ENCODE assay signal across 32 mouse cellular contexts in the genomic region with DNA sequence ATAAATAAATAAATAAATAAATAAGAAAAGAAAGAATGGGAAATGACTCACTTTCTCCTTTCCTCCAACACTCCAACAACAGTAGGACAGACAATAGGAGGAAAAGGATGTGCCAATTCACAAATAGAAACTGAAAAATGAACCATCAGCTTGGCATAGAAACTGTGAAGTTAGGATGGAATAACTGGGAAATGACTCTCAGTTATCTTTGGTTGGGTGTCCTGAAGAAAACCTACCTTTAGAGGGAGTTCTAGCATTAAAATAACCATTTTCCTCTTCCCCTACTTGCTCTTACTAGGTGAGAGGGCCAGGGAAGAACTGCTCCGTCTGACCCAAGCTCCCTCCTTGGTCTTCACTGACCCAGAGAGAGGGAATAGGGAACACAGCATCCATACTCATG. TPM values are rescaled to one million over a fixed set of nuclear protein-coding genes. Genes with fewer than 3 reads are reported as not detected.
DNase-seq lines count a peak whose midpoint lies in the region; ATAC-seq and TF ChIP-seq lines count a peak whose summit lies in the region.
"Had no signal": no experiment of that assay in that cellular context is flagged by ENCODE, and none has a peak within 500 bp of the region (broad histone marks: within the 10 kb centered on the region; RNA-seq: fewer than 3 reads in every experiment).

No protein-coding gene starts in this region.

- 42% methylated on average over 1 of the region's 1 CpGs for WGBS in heart, adult 2 months
- WGBS in kidney, postnatal 0 days, result 75% methylated on average over 1 of the region's 1 CpGs

- TF ChIP-seq CTCF in heart, adult 2 months (IDR thresholded peaks at IDR 0.05), result peak; percentile 63
- no peak for TF ChIP-seq CTCF in kidney, postnatal 0 days (IDR thresholded peaks at IDR 0.05; ENCODE audit: low read depth)

- TF ChIP-seq EP300 in heart, adult 2 months (IDR thresholded peaks at IDR 0.05; ENCODE audit: insufficient read depth, low read depth, low read length), result no peak

- no peaks in the 10 kb centered on the region for H3K9me3 ChIP-seq in kidney, postnatal 0 days (replicated peaks; ENCODE audit: low read length)
- H3K9me3 ChIP-seq: embryonic facial prominence, embryonic 10.5 days; embryonic facial prominence, embryonic 13.5 days; forebrain, embryonic 12.5 days; forebrain, embryonic 15.5 days; heart, embryonic 13.5 days; hindbrain, embryonic 12.5 days; hindbrain, embryonic 15.5 days had no signal

- no peak for TF ChIP-seq POLR2A in heart, adult 2 months (IDR thresholded peaks at IDR 0.05; ENCODE audit: insufficient read depth, low read depth, low read length)

- no peak overlapping the region for H3K4me2 ChIP-seq in kidney, postnatal 0 days (ENCODE audit: low read length)
- H3K4me2 ChIP-seq: embryonic facial prominence, embryonic 13.5 days; forebrain, embryonic 12.5 days; forebrain, embryonic 15.5 days; heart, embryonic 13.5 days; hindbrain, embryonic 12.5 days; hindbrain, embryonic 15.5 days had no signal

- intact Hi-C loops in heart, adult 2 months (cut with DNase I), result loop anchor here (2.0 to 5.0 kb wide), 4 partner anchors 81 to 315 kb away; partner anchors contain the start of gene Btnl9

- no peaks in the 10 kb centered on the region for H3K27me3 ChIP-seq in heart, adult 2 months (ENCODE audit: control insufficient read depth, insufficient read depth, low read length)
- H3K27me3 ChIP-seq in kidney, postnatal 0 days (ENCODE audit: insufficient read depth, low read length), result no peaks in the 10 kb centered on the region
- H3K27me3 ChIP-seq: embryonic facial prominence, embryonic 13.5 days; forebrain, embryonic 12.5 days; forebrain, embryonic 15.5 days; hindbrain, embryonic 12.5 days; hindbrain, embryonic 15.5 days had no signal

- no peak overlapping the region for H3K4me3 ChIP-seq in heart, adult 2 months
- H3K4me3 ChIP-seq in kidney, postnatal 0 days (replicated peaks; ENCODE audit: low read depth, low read length), result no peak overlapping the region
- H3K4me3 ChIP-seq in brown adipose tissue, adult 24 weeks (ENCODE audit: insufficient read depth, low read depth, low read length), result no peak overlapping the region
- H3K4me3 ChIP-seq: embryonic facial prominence, embryonic 10.5 days; embryonic facial prominence, embryonic 13.5 days; erythroblast, embryonic 14.5 days; forebrain, embryonic 12.5 days; forebrain, embryonic 15.5 days; heart, embryonic 13.5 days; hindbrain, embryonic 12.5 days; hindbrain, embryonic 15.5 days had no signal

- peak overlapping the region; percentile 56 for H3K27ac ChIP-seq in heart, adult 2 months
- no peak overlapping the region for H3K27ac ChIP-seq in kidney, postnatal 0 days
- H3K27ac ChIP-seq in brown adipose tissue, adult 24 weeks (replicated peaks; ENCODE audit: low read depth, low read length), result peak overlapping the region; percentile 97
- H3K27ac ChIP-seq: embryonic facial prominence, embryonic 10.5 days; embryonic facial prominence, embryonic 13.5 days; forebrain, embryonic 12.5 days; forebrain, embryonic 15.5 days; heart, embryonic 13.5 days; hindbrain, embryonic 12.5 days; hindbrain, embryonic 15.5 days had no signal

- H3K36me3 ChIP-seq in heart, adult 2 months (ENCODE audit: control insufficient read depth, insufficient read depth, low read length), result peaks cover 2% of the 10 kb centered on the region; the same call in 1 of the 2 replicates
- H3K36me3 ChIP-seq in kidney, postnatal 0 days (ENCODE audit: insufficient read depth, low read length), result no peaks in the 10 kb centered on the region
- H3K36me3 ChIP-seq: embryonic facial prominence, embryonic 10.5 days; embryonic facial prominence, embryonic 13.5 days; forebrain, embryonic 12.5 days; forebrain, embryonic 15.5 days; heart, embryonic 13.5 days; hindbrain, embryonic 12.5 days; hindbrain, embryonic 15.5 days had no signal

- H3K79me2 ChIP-seq in heart, adult 2 months (replicated peaks; ENCODE audit: control insufficient read depth, insufficient read depth, low read length), result no peaks in the 10 kb centered on the region

- no peak for DNase-seq in heart, adult 2 months
- DNase-seq in heart, adult 18-20 months, result no peak
- DNase-seq in kidney, postnatal 0 days (ENCODE audit: low spot score), result peak; percentile 22
- no peak for DNase-seq in kidney, adult 18-20 months
- no peak for DNase-seq in thymus, adult 18-20 months
- DNase-seq: adrenal gland, adult 2 months; adrenal gland, postnatal 14 days; cerebellum, adult 11-12 months; cerebellum, adult 8-10 months; cerebellum, postnatal 10 days; cerebellum, postnatal 36 days; embryo, embryonic 11 days; gastrocnemius, postnatal 14 days; heart, postnatal 14 days had no signal

- H3K4me1 ChIP-seq in heart, adult 2 months (ENCODE audit: control insufficient read depth, insufficient read depth, low read length), result peaks cover 5% of the 10 kb centered on the region
- H3K4me1 ChIP-seq in kidney, postnatal 0 days (replicated peaks; ENCODE audit: insufficient read depth, low read length), result no peaks in the 10 kb centered on the region
- H3K4me1 ChIP-seq in brown adipose tissue, adult 24 weeks (ENCODE audit: control insufficient read depth, insufficient read depth, insufficient read length, low read length), result peaks cover 8% of the 10 kb centered on the region
- H3K4me1 ChIP-seq: forebrain, embryonic 12.5 days; forebrain, embryonic 15.5 days; hindbrain, embryonic 12.5 days; hindbrain, embryonic 15.5 days had no signal

- ATAC-seq in kidney, postnatal 0 days (replicated peaks; ENCODE audit: low FRiP score, low read depth), result no peak
- ATAC-seq: CD4-positive, CD25-positive, alpha-beta regulatory T cell, adult 4 months; forebrain, embryonic 15.5 days had no signal

- H3K9ac ChIP-seq in heart, adult 2 months (ENCODE audit: low read depth, low read length), result no peak overlapping the region
- H3K9ac ChIP-seq in kidney, postnatal 0 days (ENCODE audit: low read depth, low read length), result no peak overlapping the region
- H3K9ac ChIP-seq: embryonic facial prominence, embryonic 13.5 days; forebrain, embryonic 12.5 days; forebrain, embryonic 15.5 days; heart, embryonic 13.5 days; hindbrain, embryonic 12.5 days; hindbrain, embryonic 15.5 days had no signal

RNA-seq across cellular contexts. Expression of gene Olfr1396, which starts 8.9 kb away (rescaled TPM):
- 1 to 10 TPM in 1 of 2 experiments, under 1 TPM in 1; 0.97 to 1.4 TPM for total RNA-seq in heart, adult 2 months (2021)
- 4.4 and 9.7 TPM in 2 replicates for polyA plus RNA-seq in heart, adult 2 months (2012; rRNA removed)
- total RNA-seq in heart, adult 18-20 months (2021), result under 1 TPM; 0.59 to 0.65 TPM
- polyA plus RNA-seq in kidney, postnatal 0 days (2015; fragmentation: Nextera tagmentation; extraction: Ambion mirVana), result 0.05 TPM in 1 of 2 replicates, not detected in the other
- 0.38 TPM in 1 of 2 replicates, not detected in the other for polyA plus RNA-seq in brown adipose tissue, adult 24 weeks (2012; ENCODE audit: insufficient read depth, insufficient read length, missing spikeins)
- total RNA-seq: hematopoietic stem cell, adult 5-6 weeks; MEL had no signal
- polyA plus RNA-seq: C2C12; cortical plate, adult 2 months; embryonic facial prominence, embryonic 10.5 days; embryonic facial prominence, embryonic 13.5 days; erythroblast, embryonic 14.5 days; forebrain, embryonic 12.5 days; forebrain, embryonic 15.5 days; heart, embryonic 13.5 days; hindbrain, embryonic 12.5 days; hindbrain, embryonic 15.5 days; intestine, embryonic 14.5 days had no signal

RNA-seq across cellular contexts. Expression of gene Ifi47, which starts 29.4 kb away (rescaled TPM):
- 1 to 10 TPM; 2.5 to 3.3 TPM for total RNA-seq in heart, adult 2 months (2021)
- 2.6 and 3.3 TPM in 2 replicates for polyA plus RNA-seq in heart, adult 2 months (2012; rRNA removed)
- 1 to 10 TPM; 3.4 to 5.6 TPM for total RNA-seq in heart, adult 18-20 months (2021)
- 4.3 and 6.2 TPM in 2 replicates for polyA plus RNA-seq in kidney, postnatal 0 days (2015; fragmentation: Nextera tagmentation; extraction: Ambion mirVana)
- 2.9 and 4.6 TPM in 2 replicates for polyA plus RNA-seq in brown adipose tissue, adult 24 weeks (2012; ENCODE audit: insufficient read depth, insufficient read length, missing spikeins)
- polyA plus RNA-seq: erythroblast, embryonic 14.5 days had no signal

RNA-seq across cellular contexts. Expression of gene Olfr1395, which starts 36.3 kb away (rescaled TPM):
- total RNA-seq in heart, adult 2 months (2021), result not detected
- 0.12 TPM in 1 of 2 replicates, not detected in the other for polyA plus RNA-seq in heart, adult 2 months (2012; rRNA removed)
- total RNA-seq in heart, adult 18-20 months (2021), result not detected
- polyA plus RNA-seq in kidney, postnatal 0 days (2015; fragmentation: Nextera tagmentation; extraction: Ambion mirVana), result not detected in 2 replicates
- polyA plus RNA-seq in brown adipose tissue, adult 24 weeks (2012; ENCODE audit: insufficient read depth, insufficient read length, missing spikeins), result not detected in 2 replicates
- total RNA-seq: adrenal gland, adult 2 months; adrenal gland, postnatal 14 days; adrenal gland, postnatal 4 days; gastrocnemius, postnatal 14 days; gastrocnemius, postnatal 4 days; heart, postnatal 14 days; hematopoietic stem cell, adult 5-6 weeks; MEL had no signal
- polyA plus RNA-seq: adrenal gland, adult 2 months; C2C12; CD4-positive, CD25-positive, alpha-beta regulatory T cell, adult 4 months; cortical plate, adult 2 months; embryonic facial prominence, embryonic 10.5 days; embryonic facial prominence, embryonic 13.5 days; erythroblast, embryonic 14.5 days; forebrain, embryonic 12.5 days; forebrain, embryonic 15.5 days; heart, embryonic 13.5 days; heart, embryonic 16.5 days; hindbrain, embryonic 12.5 days; hindbrain, embryonic 15.5 days; intestine, embryonic 14.5 days had no signal

RNA-seq across cellular contexts. Expression of gene Tgtp2, which starts 41.7 kb away (rescaled TPM):
- total RNA-seq in heart, adult 2 months (2021), result 1 to 10 TPM; 1.2 to 6.9 TPM
- 7.2 and 10.3 TPM in 2 replicates for polyA plus RNA-seq in heart, adult 2 months (2012; rRNA removed)
- 10 to 100 TPM in 1 of 2 experiments, 1 to 10 TPM in 1; 2.1 to 25.0 TPM for total RNA-seq in heart, adult 18-20 months (2021)
- polyA plus RNA-seq in kidney, postnatal 0 days (2015; fragmentation: Nextera tagmentation; extraction: Ambion mirVana), result 1.6 and 2.2 TPM in 2 replicates
- polyA plus RNA-seq in brown adipose tissue, adult 24 weeks (2012; ENCODE audit: insufficient read depth, insufficient read length, missing spikeins), result 19.9 and 29.5 TPM in 2 replicates
- total RNA-seq: gastrocnemius, postnatal 14 days; gastrocnemius, postnatal 4 days had no signal
- polyA plus RNA-seq: embryonic facial prominence, embryonic 10.5 days; erythroblast, embryonic 14.5 days; forebrain, embryonic 12.5 days; forebrain, embryonic 15.5 days; hindbrain, embryonic 12.5 days; hindbrain, embryonic 15.5 days had no signal

RNA-seq across cellular contexts. Expression of gene Olfr1394, which starts 48.4 kb away (rescaled TPM):
- not detected for total RNA-seq in heart, adult 2 months (2021)
- polyA plus RNA-seq in heart, adult 2 months (2012; rRNA removed), result not detected in 2 replicates
- total RNA-seq in heart, adult 18-20 months (2021), result not detected
- polyA plus RNA-seq in kidney, postnatal 0 days (2015; fragmentation: Nextera tagmentation; extraction: Ambion mirVana), result not detected in 2 replicates
- polyA plus RNA-seq in brown adipose tissue, adult 24 weeks (2012; ENCODE audit: insufficient read depth, insufficient read length, missing spikeins), result not detected in 2 replicates
- total RNA-seq: adrenal gland, adult 2 months; adrenal gland, postnatal 14 days; adrenal gland, postnatal 4 days; gastrocnemius, postnatal 14 days; gastrocnemius, postnatal 4 days; heart, postnatal 14 days; hematopoietic stem cell, adult 5-6 weeks; MEL had no signal
- polyA plus RNA-seq: adrenal gland, adult 2 months; C2C12; CD4-positive, CD25-positive, alpha-beta regulatory T cell, adult 4 months; cortical plate, adult 2 months; embryonic facial prominence, embryonic 10.5 days; embryonic facial prominence, embryonic 13.5 days; erythroblast, embryonic 14.5 days; forebrain, embryonic 12.5 days; forebrain, embryonic 15.5 days; heart, embryonic 13.5 days; heart, embryonic 16.5 days; hindbrain, embryonic 12.5 days; hindbrain, embryonic 15.5 days; intestine, embryonic 14.5 days had no signal
